Mouse (Mus musculus) forebrain, embryonic 10.5 days (tissue): Measurements from ENCODE around the gene OR5BS1P. TPM values are rescaled to one million over a fixed set of nuclear protein-coding genes. Genes with fewer than 3 reads are reported as not detected.

Experiments used
- DNase-seq: peaks from one replicate; pipeline ENCODE4 v3.0.0-alpha.2; 2017; ENCODE audit warnings: low spot score; ENCODE audit errors: extremely low spot score
- H3K27ac ChIP-seq: fragments of 300-500 bp; sonication (generic); 2 replicates; pipeline ENCODE4 v1.5.1; 2016; ENCODE audit warnings: mild to moderate bottlenecking
- H3K27me3 ChIP-seq: fragments of 300-500 bp; sonication (generic); 2 replicates; pipeline ENCODE4 v1.6.1; 2016; ENCODE audit warnings: mild to moderate bottlenecking; ENCODE audit not compliant: poor library complexity, severe bottlenecking
- H3K36me3 ChIP-seq: fragments of 300-500 bp; sonication (generic); replicated peaks from 2 replicates; pipeline ENCODE4 v1.6.1; 2016; ENCODE audit warnings: mild to moderate bottlenecking, moderate library complexity
- H3K4me1 ChIP-seq: fragments of 300-500 bp; sonication (generic); 2 replicates; pipeline ENCODE4 v1.6.1; 2016
- H3K4me3 ChIP-seq: fragments of 300-500 bp; sonication (generic); 2 replicates; pipeline ENCODE4 v1.5.1; 2016; ENCODE audit warnings: mild to moderate bottlenecking, moderate library complexity
- H3K9me3 ChIP-seq: fragments of 300-500 bp; sonication (generic); 2 replicates; pipeline ENCODE4 v1.6.1; 2016; ENCODE audit warnings: mild to moderate bottlenecking, moderate library complexity
- WGBS: fragments of 180-500 bp; shearing (Covaris S2); methylation state at CpG from one replicate; pipeline ENCODE4 v1.1.7; 2016; 5-methylcytosine and 5-hydroxymethylcytosine counted together
- microRNA-seq: library from miRNA; unstranded; fragments of <30 nt; microRNA quantifications from one replicate; pipeline ENCODE4, GENCODE M21; 2017
- polyA plus RNA-seq: library from polyadenylated mRNA; unstranded; fragments of >200 nt; fragmentation: Nextera tagmentation; extraction: Ambion mirVana; gene quantifications from 2 replicates; pipeline ENCODE4 v1.2.1, GENCODE M21; 2016

OR5BS1P gene
- polyA plus RNA-seq, 1 experiment from 2014 or later, result not detected

DNA sequence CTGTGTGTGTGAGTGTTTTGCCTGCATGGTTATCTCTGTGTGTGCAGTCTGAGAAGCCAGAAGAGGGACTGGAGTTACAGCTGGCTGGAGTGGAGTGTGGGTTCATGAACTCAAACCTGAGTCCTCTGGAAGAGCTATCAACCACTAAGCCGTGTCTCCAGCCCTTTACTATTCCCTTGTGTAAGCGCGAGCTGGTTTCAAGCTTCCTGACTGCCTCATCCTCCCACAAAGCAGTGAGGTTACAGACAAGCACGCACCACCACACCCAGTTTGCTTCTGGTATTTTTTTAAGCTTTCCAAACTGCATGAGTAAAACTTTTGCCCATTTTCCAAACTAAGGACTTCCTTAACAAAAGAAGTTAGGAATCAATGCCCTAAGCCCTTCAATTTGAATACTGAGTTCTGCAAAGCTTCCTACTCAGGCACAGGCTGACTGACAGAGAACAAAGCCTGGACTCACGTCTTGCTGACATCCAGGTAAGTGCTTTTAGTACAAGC lies 58.4 kb downstream of the OR5BS1P start:
- WGBS, result 94% methylated on average over 5 of the region's 5 CpGs

More for the DNA sequence above, 58.4 kb downstream of the OR5BS1P start:
- no peaks in the 10 kb centered on the region for H3K27me3 ChIP-seq
- H3K9me3 ChIP-seq, result no peaks in the 10 kb centered on the region
- peaks cover 14% of the 10 kb centered on the region for H3K4me1 ChIP-seq
- H3K4me3 ChIP-seq, result no peak overlapping the region
- peaks cover 100% of the 10 kb centered on the region for H3K36me3 ChIP-seq
- DNase-seq, result no peak
- H3K27ac ChIP-seq, result no peak overlapping the region

Small RNAs within 50 kb of the gene (microRNA-seq; reads per million reads assigned to microRNA genes)
- 0.90 reads per million for gene Mir1291

Other genes starting within 250 kb of the OR5BS1P start
- gene Gm44579, start 248.9 kb upstream of the OR5BS1P start, polyA plus RNA-seq, result not detected in 2 replicates
- not detected in 2 replicates for gene Olfr287, start 248.8 kb upstream of the OR5BS1P start, polyA plus RNA-seq
- gene Olfr286, start 235.4 kb upstream of the OR5BS1P start, polyA plus RNA-seq, result not detected in 2 replicates
- not detected in 2 replicates for gene H1fnt, start 212.6 kb upstream of the OR5BS1P start, polyA plus RNA-seq
- 0.47 and 0.58 TPM in 2 replicates for gene Zfp641, start 173.7 kb upstream of the OR5BS1P start, polyA plus RNA-seq
- gene Olfr285, start 152.5 kb upstream of the OR5BS1P start, polyA plus RNA-seq, result not detected in 2 replicates
- not detected in 2 replicates for gene Olfr284, start 128.9 kb upstream of the OR5BS1P start, polyA plus RNA-seq
- not detected in 2 replicates for gene Olfr283, start 89.0 kb upstream of the OR5BS1P start, polyA plus RNA-seq
- not detected in 2 replicates for gene Olfr282, start 38.7 kb upstream of the OR5BS1P start, polyA plus RNA-seq
- not detected in 2 replicates for gene Olfr281, start 17.3 kb upstream of the OR5BS1P start, polyA plus RNA-seq
- gene Lalba, start 12.8 kb downstream of the OR5BS1P start, polyA plus RNA-seq, result 0.49 TPM in 1 of 2 replicates, not detected in the other
- gene Olfr279, start 22.5 kb downstream of the OR5BS1P start, polyA plus RNA-seq, result not detected in 2 replicates
- 144 and 145 TPM in 2 replicates for gene Kansl2, start 64.4 kb downstream of the OR5BS1P start, polyA plus RNA-seq
- 59.8 and 62.0 TPM in 2 replicates for gene Ccnt1, start 101.0 kb downstream of the OR5BS1P start, polyA plus RNA-seq
- 0.29 TPM in 1 of 2 replicates, not detected in the other for gene 4930415O20Rik, start 101.1 kb downstream of the OR5BS1P start, polyA plus RNA-seq
- 9.4 and 11.9 TPM in 2 replicates for gene Adcy6, start 140.2 kb downstream of the OR5BS1P start, polyA plus RNA-seq
- 19.9 and 21.7 TPM in 2 replicates for gene Cacnb3, start 160.9 kb downstream of the OR5BS1P start, polyA plus RNA-seq
- 27.3 and 28.5 TPM in 2 replicates for gene Ddx23, start 193.0 kb downstream of the OR5BS1P start, polyA plus RNA-seq
- 1.8 and 2.2 TPM in 2 replicates for gene Rnd1, start 207.6 kb downstream of the OR5BS1P start, polyA plus RNA-seq
- 0.86 and 0.90 TPM in 2 replicates for gene Ccdc65, start 238.3 kb downstream of the OR5BS1P start, polyA plus RNA-seq